Mouse (Mus musculus) lung, embryonic 14.5 days (tissue): Measurements from ENCODE around the gene Mrps6. TPM values are rescaled to one million over a fixed set of nuclear protein-coding genes. Genes with fewer than 3 reads are reported as not detected.

Experiments used
- ATAC-seq: fragments of 200-750 bp; cut with Nextera tagmentation; 2 replicates; pipeline ENCODE4 v1.8.0; 2017; ENCODE audit warnings: mild to moderate bottlenecking, moderate TSS enrichment, moderate library complexity; ENCODE audit not compliant: insufficient read depth
- DNase-seq: peaks from one replicate; pipeline ENCODE4 v3.0.0-alpha.2; 2015
- H3K27ac ChIP-seq: fragments of 300-500 bp; sonication (generic); 2 replicates; pipeline ENCODE4 v1.5.1; 2014; ENCODE audit warnings: low read depth, mild to moderate bottlenecking, moderate library complexity
- H3K27me3 ChIP-seq: fragments of 300-500 bp; sonication (generic); 2 replicates; pipeline ENCODE4 v1.6.1; 2014; ENCODE audit warnings: low read length, control low read depth; ENCODE audit not compliant: insufficient read depth
- H3K36me3 ChIP-seq: fragments of 300-500 bp; sonication (generic); 2 replicates; pipeline ENCODE4 v1.6.1; 2014; ENCODE audit warnings: control low read depth; ENCODE audit not compliant: insufficient read depth
- H3K4me1 ChIP-seq: fragments of 300-500 bp; sonication (generic); 2 replicates; pipeline ENCODE4 v1.6.1; 2014; ENCODE audit warnings: antibody characterized with exemption, control low read depth; ENCODE audit not compliant: insufficient read depth
- H3K4me2 ChIP-seq: fragments of 300-500 bp; sonication (generic); 2 replicates; pipeline ENCODE4 v1.6.1; 2014; ENCODE audit warnings: mild to moderate bottlenecking
- H3K4me3 ChIP-seq: fragments of 300-500 bp; sonication (generic); 2 replicates; pipeline ENCODE4 v1.5.1; 2014; ENCODE audit warnings: low read depth, low read length
- H3K9ac ChIP-seq: fragments of 300-500 bp; sonication (generic); 2 replicates; pipeline ENCODE4 v1.6.1; 2014
- H3K9me3 ChIP-seq: fragments of 300-500 bp; sonication (generic); 2 replicates; pipeline ENCODE4 v1.6.1; 2016; ENCODE audit warnings: low read depth, low read length, control low read depth
- CTCF ChIP-seq: IDR thresholded peaks from 2 replicates; pipeline ENCODE4 v1.5.1; 2016; ENCODE audit warnings: antibody characterized with exemption, low read depth
- WGBS: fragments of 180-500 bp; shearing (Covaris S2); extraction: QIAGEN DNeasy Blood & Tissue Kit; methylation state at CpG from one replicate; pipeline ENCODE4 v1.1.7; 2014; 5-methylcytosine and 5-hydroxymethylcytosine counted together
- polyA plus RNA-seq: library from polyadenylated mRNA; unstranded; fragments of >200 nt; fragmentation: Nextera tagmentation; extraction: Ambion mirVana; gene quantifications from 2 replicates; pipeline ENCODE4 v1.2.1, GENCODE M21; 2014

Mrps6 gene
- polyA plus RNA-seq, 1 experiment from 2014 or later, result 76.4 TPM

DNA sequence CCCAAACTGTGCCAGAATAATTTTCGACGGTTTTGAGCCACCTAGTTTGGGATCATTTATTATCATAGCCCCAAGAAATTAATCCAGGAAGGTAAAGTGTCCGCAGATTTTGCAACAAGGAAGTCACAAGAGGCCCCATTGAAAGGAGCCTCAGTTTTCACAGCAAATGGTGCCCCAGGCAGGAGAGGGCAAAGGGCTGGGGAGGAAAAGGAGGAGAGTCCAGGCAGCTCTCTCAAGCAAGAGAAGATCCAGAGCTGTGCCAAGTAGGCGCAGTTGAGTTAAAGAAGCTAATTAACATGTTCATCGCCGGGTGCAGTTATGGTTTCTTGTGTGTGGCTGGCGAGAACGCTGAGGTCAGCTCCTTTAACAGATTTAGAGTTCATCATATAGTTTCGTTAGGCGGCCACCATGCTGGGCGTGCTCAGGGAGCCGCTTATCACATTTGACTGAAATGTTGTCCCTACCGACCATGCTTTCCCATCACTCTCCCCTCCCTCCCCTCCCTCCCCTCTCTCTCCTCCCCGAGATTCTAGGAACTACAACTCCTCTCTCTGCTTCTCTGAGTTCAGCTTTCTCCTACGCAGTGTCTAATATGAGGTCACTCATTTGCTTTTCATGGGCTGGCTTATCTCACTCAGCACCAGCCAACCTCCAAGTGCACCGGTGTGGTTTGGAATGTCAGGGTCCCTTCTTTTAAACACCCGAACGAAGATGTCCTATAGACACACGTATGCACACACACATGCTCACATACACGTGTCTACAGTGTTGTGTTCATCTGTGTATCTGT is 35.4 kb upstream of the Mrps6 start:
- TF ChIP-seq CTCF, result no peak
- ATAC-seq (no peak), DNase-seq (no peak)
- no peak overlapping the region for H3K4me3 ChIP-seq
- no peaks in the 10 kb centered on the region for H3K36me3 ChIP-seq
- H3K9me3 ChIP-seq, result no peaks in the 10 kb centered on the region
- H3K4me1 ChIP-seq, result no peaks in the 10 kb centered on the region; the same call in 1 of the 2 replicates
- H3K9ac ChIP-seq, result no peak overlapping the region
- no peaks in the 10 kb centered on the region for H3K27me3 ChIP-seq
- H3K27ac ChIP-seq, result no peak overlapping the region
- 51% methylated on average over 20 of the region's 20 CpGs for WGBS
- H3K4me2 ChIP-seq, result no peak overlapping the region

DNA sequence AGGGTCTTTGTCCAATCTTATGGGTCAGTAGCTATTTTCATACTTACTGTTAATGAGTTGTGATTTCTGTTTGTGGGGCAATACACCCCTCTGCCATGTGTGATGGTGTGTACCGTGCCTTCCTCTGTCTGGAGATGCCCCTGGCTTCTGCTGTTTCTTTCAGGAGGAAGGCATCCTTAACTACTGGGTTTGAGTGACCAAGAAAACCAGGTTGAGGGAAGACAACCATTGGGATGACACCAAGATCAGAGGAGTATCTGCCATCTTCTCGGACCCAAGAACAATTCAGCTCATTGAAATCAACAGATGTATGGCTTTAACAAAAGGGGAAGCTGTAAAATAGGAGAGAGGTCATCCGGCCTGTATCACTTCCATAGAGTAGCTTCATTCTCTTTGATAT is 24.8 kb upstream of the Mrps6 start:
- H3K27me3 ChIP-seq, result no peaks in the 10 kb centered on the region
- H3K4me2 ChIP-seq, result no peak overlapping the region
- H3K9ac ChIP-seq, result no peak overlapping the region
- H3K36me3 ChIP-seq, result no peaks in the 10 kb centered on the region
- DNase-seq (no peak), ATAC-seq (no peak)
- H3K27ac ChIP-seq, result no peak overlapping the region
- TF ChIP-seq CTCF, result no peak
- 83% methylated on average over 3 of the region's 3 CpGs for WGBS
- H3K4me1 ChIP-seq, result no peaks in the 10 kb centered on the region
- H3K9me3 ChIP-seq, result no peaks in the 10 kb centered on the region
- H3K4me3 ChIP-seq, result no peak overlapping the region

DNA sequence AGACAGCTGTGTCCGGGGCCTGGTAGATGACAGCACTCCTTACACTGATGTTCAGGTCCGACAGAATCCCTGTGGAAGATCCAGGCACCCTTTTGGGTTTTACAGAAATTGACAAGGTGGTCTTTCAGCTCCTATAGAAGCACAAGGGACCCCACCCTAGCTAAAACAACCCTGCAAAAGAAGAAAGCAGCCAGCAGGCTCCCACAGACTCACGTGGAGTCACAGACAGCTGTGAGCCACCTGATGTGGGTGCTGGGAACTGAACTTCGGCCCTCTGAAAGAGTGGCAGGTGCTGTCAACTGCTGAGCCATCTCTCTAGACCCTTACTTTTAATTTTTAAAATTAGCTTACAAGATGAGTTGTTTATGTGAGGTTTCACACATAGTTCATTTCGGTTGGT is 23.4 kb upstream of the Mrps6 start:
- Histone ChIP-seq H3K9me3 (no peaks in the 10 kb centered on the region), H3K36me3 (no peaks in the 10 kb centered on the region), H3K27me3 (no peaks in the 10 kb centered on the region), H3K4me3 (no peak overlapping the region), H3K9ac (no peak overlapping the region), H3K4me2 (no peak overlapping the region), H3K4me1 (no peaks in the 10 kb centered on the region), H3K27ac (no peak overlapping the region)
- no peak for ATAC-seq
- DNase-seq, result no peak
- TF ChIP-seq CTCF, result no peak
- WGBS, result 61% methylated on average over 5 of the region's 5 CpGs

DNA sequence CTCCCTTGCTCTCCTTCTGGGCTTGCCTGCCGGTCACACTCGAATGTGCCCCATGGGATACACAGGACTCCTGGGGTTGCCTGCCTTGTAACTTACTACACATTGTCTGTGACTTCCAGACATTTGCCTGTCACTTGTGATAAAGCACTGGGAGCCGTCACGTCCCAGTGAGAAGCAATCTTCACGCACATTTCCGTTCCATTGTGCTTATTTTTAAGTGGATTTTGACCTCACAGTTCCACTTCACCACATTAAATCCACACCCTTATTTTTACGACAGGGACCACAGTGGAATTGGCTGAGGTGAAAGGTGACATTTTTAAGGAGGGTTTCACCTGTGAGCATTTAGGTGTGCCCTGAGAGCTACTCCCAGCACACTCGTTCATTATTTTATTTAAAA is 21.4 kb upstream of the Mrps6 start:
- DNase-seq (no peak), ATAC-seq (no peak)
- Histone ChIP-seq H3K36me3 (no peaks in the 10 kb centered on the region), H3K27me3 (no peaks in the 10 kb centered on the region), H3K4me2 (no peak overlapping the region), H3K9ac (no peak overlapping the region), H3K27ac (no peak overlapping the region), H3K4me1 (no peaks in the 10 kb centered on the region), H3K4me3 (no peak overlapping the region), H3K9me3 (no peaks in the 10 kb centered on the region)
- WGBS, result 55% methylated on average over 8 of the region's 8 CpGs
- no peak for TF ChIP-seq CTCF

DNA sequence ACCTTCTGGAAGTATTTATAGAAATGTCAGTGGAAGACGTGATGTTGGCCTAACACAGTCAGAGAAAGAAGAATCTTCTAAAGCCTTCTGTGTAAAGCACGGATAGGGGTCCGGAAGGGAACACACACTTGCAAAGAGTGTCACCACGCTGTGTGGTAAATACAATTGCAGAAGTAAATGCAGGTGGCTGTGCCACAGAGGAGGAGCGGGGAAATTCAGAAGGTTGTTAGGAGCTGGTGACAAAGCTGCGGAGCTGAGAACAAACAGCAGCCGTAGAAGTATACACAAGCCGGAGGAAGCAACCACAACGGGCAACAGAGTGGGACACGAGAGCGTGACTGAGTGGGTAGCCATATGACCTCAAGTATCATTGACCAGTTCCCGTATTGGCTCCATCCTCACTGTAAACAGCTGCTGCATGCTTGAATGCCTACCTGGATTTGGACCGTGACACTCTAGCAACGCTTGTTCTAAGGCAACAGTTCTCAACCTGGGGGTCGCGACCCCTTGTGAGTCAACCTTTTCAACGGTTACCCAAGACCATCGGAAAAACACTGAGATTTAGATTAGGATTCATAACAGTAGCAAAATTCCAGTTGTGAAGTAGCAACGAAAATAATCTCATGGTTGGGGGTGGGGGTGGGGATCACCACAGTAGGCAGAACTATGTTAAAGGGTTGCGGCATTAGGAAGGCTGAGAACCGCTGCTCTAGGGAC is 20.0 kb upstream of the Mrps6 start:
- H3K4me2 ChIP-seq, result no peak overlapping the region
- ATAC-seq (no peak), DNase-seq (no peak)
- H3K36me3 ChIP-seq, result no peaks in the 10 kb centered on the region
- 77% methylated on average over 21 of the region's 21 CpGs for WGBS
- H3K4me1 ChIP-seq, result no peaks in the 10 kb centered on the region
- no peaks in the 10 kb centered on the region for H3K9me3 ChIP-seq
- no peak overlapping the region for H3K9ac ChIP-seq
- H3K27ac ChIP-seq, result no peak overlapping the region
- H3K4me3 ChIP-seq, result no peak overlapping the region
- no peaks in the 10 kb centered on the region for H3K27me3 ChIP-seq
- no peak for TF ChIP-seq CTCF

DNA sequence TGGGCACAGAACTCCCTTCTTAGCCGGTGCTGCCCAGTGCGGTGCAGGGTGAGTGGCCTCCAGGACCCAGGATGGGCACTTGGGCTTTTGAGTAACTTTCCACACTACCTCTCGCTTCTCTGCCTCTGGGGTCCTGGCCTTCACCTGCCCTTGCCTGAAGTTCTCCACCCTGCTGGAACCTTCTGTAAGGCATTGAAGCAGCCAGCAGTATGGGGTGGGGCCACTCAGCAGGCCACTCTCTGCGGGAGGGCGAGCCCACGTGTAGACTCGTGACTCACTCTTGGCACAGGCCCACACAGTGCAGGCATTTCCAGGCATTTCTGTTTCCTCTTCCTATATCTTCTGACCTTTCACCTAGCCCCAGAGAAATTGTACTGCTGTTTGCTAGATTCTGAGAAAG is 18.6 kb upstream of the Mrps6 start:
- no peak for TF ChIP-seq CTCF
- Histone ChIP-seq H3K9me3 (no peaks in the 10 kb centered on the region), H3K4me1 (no peaks in the 10 kb centered on the region), H3K9ac (no peak overlapping the region), H3K4me2 (no peak overlapping the region), H3K27ac (no peak overlapping the region), H3K27me3 (no peaks in the 10 kb centered on the region), H3K36me3 (no peaks in the 10 kb centered on the region), H3K4me3 (no peak overlapping the region)
- ATAC-seq (no peak), DNase-seq (no peak)
- 84% methylated on average over 7 of the region's 7 CpGs for WGBS

DNA sequence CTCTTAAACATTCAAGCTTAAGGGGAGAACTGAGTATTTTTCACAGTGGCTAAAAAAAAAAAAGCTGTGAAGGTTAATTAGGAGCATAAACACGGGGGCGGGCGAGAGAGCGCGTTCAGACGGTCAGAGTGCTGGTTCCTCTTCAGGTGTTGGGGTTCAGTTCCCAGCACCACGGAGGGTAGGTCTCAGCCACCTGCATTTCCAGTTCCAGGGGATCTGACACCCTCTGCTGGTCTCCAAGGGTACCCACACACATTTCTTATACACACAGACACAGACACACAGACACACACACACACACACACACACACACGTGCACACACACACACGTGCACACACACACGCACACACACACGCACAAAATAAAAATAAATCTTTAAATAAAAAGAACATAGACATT is 18.1 kb upstream of the Mrps6 start:
- Histone ChIP-seq H3K27ac (no peak overlapping the region), H3K36me3 (no peaks in the 10 kb centered on the region), H3K27me3 (no peaks in the 10 kb centered on the region), H3K9ac (no peak overlapping the region), H3K4me1 (no peaks in the 10 kb centered on the region), H3K4me2 (no peak overlapping the region), H3K4me3 (no peak overlapping the region), H3K9me3 (no peaks in the 10 kb centered on the region)
- ATAC-seq (no peak), DNase-seq (no peak)
- WGBS, result 98% methylated on average over 11 of the region's 11 CpGs
- TF ChIP-seq CTCF, result no peak
